Mouse (Mus musculus) hindbrain, embryonic 14.5 days (tissue): ENCODE data around the gene Tbc1d30. TPM values are rescaled to one million over a fixed set of nuclear protein-coding genes. Genes with fewer than 3 reads are reported as not detected.

ENCODE experiments used
- ATAC-seq: fragments of 200-750 bp; cut with Nextera tagmentation; 2 replicates; pipeline ENCODE4 v1.8.0; 2017; ENCODE audit warnings: moderate number of reproducible peaks, mild to moderate bottlenecking, moderate TSS enrichment, moderate library complexity; ENCODE audit not compliant: low FRiP score
- DNase-seq: peaks from one replicate; pipeline ENCODE4 v3.0.0-alpha.2; 2015; ENCODE audit warnings: low spot score
- H3K27ac ChIP-seq: fragments of 300-500 bp; sonication (generic); 2 replicates; pipeline ENCODE4 v1.5.1; 2014; ENCODE audit warnings: mild to moderate bottlenecking, moderate library complexity
- H3K27me3 ChIP-seq: fragments of 300-500 bp; sonication (generic); 2 replicates; pipeline ENCODE4 v1.6.1; 2014; ENCODE audit warnings: mild to moderate bottlenecking, low read length, mixed read lengths; ENCODE audit not compliant: control insufficient read depth, insufficient read depth
- H3K36me3 ChIP-seq: fragments of 300-500 bp; sonication (generic); replicated peaks from 2 replicates; pipeline ENCODE4 v1.6.1; 2014; ENCODE audit not compliant: control insufficient read depth, insufficient read depth
- H3K4me1 ChIP-seq: fragments of 300-500 bp; sonication (generic); replicated peaks from 2 replicates; pipeline ENCODE4 v1.6.1; 2014; ENCODE audit warnings: antibody characterized with exemption, low read length, mixed read lengths; ENCODE audit not compliant: control insufficient read depth, insufficient read depth
- H3K4me2 ChIP-seq: fragments of 300-500 bp; sonication (generic); replicated peaks from 2 replicates; pipeline ENCODE4 v1.6.1; 2014; ENCODE audit warnings: mild to moderate bottlenecking, moderate library complexity
- H3K4me3 ChIP-seq: fragments of 300-500 bp; sonication (generic); replicated peaks from 2 replicates; pipeline ENCODE4 v1.5.1; 2014; ENCODE audit warnings: mild to moderate bottlenecking, low read length
- H3K9ac ChIP-seq: fragments of 300-500 bp; sonication (generic); 2 replicates; pipeline ENCODE4 v1.6.1; 2014
- H3K9me3 ChIP-seq: fragments of 300-500 bp; sonication (generic); 2 replicates; pipeline ENCODE4 v1.6.1; 2016; ENCODE audit warnings: low read length; ENCODE audit not compliant: control insufficient read depth
- whole genome bisulfite sequencing: fragments of 180-500 bp; shearing (Covaris S2); extraction: QIAGEN DNeasy Blood & Tissue Kit; methylation state at CpG from one replicate; pipeline ENCODE4 v1.1.7; 2014; 5-methylcytosine and 5-hydroxymethylcytosine counted together
- polyA plus RNA-seq: library from polyadenylated mRNA; unstranded; fragments of >200 nt; fragmentation: Nextera tagmentation; extraction: Ambion mirVana; gene quantifications from 2 replicates; pipeline ENCODE4 v1.2.1, GENCODE M21; 2014

The Tbc1d30 gene
- polyA plus RNA-seq, 1 experiment from 2014 or later: 24.8 TPM

DNA sequence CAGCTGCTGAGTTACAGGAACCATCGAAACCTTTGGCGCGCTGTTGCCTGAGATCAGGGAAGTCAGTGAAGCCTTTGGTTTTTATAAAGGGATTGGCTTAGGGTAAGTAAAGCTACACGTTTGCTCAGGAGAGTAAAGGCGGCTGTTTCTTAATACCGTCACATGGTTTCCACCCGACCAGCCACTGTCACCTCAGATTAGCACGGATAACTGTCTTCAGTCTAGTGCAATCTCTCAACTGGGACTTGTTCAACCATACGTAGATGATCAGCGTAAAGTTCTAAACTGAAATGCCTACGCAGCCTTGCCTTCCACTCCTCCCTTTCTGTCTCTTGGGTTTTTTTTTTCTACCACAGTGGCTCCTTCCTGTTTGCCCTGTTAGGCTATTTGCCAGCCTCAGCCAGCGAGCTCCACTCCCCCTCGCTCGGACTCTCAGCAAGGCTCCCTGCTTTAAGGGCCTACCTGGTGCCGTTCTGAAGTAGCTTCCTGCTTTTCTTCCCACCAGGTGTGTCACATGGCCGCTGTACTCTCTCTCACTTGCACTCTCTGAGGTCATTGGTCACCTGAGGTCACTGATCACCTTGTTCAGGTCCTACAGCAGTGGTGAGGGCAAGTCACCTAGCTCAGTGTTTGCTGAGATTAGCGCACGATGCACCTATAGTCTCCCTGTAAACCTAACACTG is 17.8 kb upstream of the Tbc1d30 start:
- Histone ChIP-seq H3K36me3 (peaks cover 19% of the 10 kb centered on the region), H3K4me2 (no peak overlapping the region), H3K27ac (no peak overlapping the region), H3K27me3 (no peaks in the 10 kb centered on the region), H3K4me3 (no peak overlapping the region), H3K9ac (no peak overlapping the region), H3K9me3 (no peaks in the 10 kb centered on the region), H3K4me1 (peaks cover 19% of the 10 kb centered on the region)
- 89% methylated on average over 18 of the region's 18 CpGs for WGBS
- ATAC-seq: no peak
- DNase-seq: no peak

DNA sequence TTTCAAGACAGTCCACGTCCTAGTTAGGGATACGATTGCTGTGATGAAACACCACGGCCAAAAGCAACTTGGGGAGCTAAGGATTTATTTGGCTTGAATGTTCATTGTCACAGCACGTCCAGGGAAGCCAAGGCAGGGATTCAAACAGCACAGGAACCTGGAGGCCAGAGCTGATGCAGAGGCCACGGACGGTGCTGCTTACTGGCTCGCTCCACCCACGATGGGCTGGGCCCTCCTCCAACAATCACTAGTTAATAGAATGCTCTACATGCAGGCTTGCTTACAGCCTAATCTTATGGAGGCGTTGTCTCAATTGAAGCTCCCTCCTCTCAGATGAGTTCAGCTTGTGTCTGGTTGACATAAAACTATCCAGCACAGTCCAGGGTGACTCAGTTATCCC is 16.7 kb upstream of the Tbc1d30 start:
- 92% methylated on average over 9 of the region's 9 CpGs for WGBS
- Histone ChIP-seq H3K9ac (no peak overlapping the region), H3K27ac (no peak overlapping the region), H3K9me3 (no peaks in the 10 kb centered on the region), H3K4me2 (no peak overlapping the region), H3K27me3 (no peaks in the 10 kb centered on the region), H3K4me1 (peaks cover 19% of the 10 kb centered on the region), H3K36me3 (peaks cover 9% of the 10 kb centered on the region), H3K4me3 (no peak overlapping the region)
- ATAC-seq: no peak
- no peak for DNase-seq

DNA sequence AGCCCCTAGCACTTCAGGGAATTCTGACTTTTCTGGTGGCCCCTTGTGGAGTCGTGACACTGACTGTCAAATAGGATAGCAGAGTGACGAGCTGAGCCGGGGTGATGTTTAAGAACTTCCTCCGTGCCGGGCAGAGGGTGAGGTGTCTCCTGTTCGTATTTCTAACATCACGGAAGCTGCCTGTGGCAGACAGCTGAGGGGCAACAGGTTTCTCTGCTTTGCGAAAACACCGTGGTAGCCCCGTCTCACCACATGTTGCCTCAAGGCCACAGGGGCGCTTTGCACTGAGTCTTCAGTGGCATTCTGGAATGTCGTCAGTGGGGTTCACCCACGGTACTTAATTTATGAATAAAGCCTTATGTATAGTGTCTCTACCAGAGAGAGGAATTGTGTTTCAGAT is 16.2 kb upstream of the Tbc1d30 start:
- DNase-seq (no peak), ATAC-seq (no peak)
- Histone ChIP-seq H3K9me3 (no peaks in the 10 kb centered on the region), H3K36me3 (peaks cover 9% of the 10 kb centered on the region), H3K4me1 (peaks cover 19% of the 10 kb centered on the region), H3K27ac (no peak overlapping the region), H3K9ac (no peak overlapping the region), H3K4me3 (no peak overlapping the region), H3K4me2 (no peak overlapping the region), H3K27me3 (no peaks in the 10 kb centered on the region)
- WGBS: 85% methylated on average over 13 of the region's 13 CpGs

DNA sequence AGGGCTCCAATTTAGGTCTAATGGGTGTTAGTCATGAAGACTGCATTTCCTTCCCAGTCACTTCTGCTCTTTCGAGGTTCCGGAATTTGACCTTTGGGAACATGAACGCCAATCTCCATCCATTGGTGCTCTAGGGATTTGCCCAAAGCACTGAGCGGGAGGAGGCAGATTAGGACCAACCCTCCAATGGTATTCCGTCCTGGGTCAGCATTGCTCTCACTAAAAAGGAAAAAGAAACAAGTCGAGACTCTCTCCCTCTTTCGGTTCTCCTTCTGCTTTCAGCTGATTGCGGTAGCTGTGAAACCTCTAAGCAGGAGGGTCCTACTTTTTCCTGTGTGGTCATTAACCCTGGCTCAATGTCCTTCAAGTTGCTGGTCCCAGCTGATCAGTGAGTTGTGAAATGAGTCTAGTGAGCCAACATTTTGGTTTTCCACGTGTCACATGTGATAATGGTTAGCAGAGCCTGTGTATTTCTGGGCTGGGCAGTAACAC is 14.7 kb upstream of the Tbc1d30 start:
- Histone ChIP-seq H3K36me3 (no peaks in the 10 kb centered on the region; the same call in 1 of the 2 replicates), H3K4me1 (peaks cover 19% of the 10 kb centered on the region), H3K27me3 (no peaks in the 10 kb centered on the region), H3K9ac (peak overlapping the region; percentile 92), H3K4me3 (peak overlapping the region; percentile 100), H3K9me3 (no peaks in the 10 kb centered on the region), H3K27ac (no peak overlapping the region), H3K4me2 (peak overlapping the region; percentile 76)
- 13% methylated on average over 9 of the region's 9 CpGs for WGBS
- ATAC-seq: no peak
- no peak for DNase-seq

DNA sequence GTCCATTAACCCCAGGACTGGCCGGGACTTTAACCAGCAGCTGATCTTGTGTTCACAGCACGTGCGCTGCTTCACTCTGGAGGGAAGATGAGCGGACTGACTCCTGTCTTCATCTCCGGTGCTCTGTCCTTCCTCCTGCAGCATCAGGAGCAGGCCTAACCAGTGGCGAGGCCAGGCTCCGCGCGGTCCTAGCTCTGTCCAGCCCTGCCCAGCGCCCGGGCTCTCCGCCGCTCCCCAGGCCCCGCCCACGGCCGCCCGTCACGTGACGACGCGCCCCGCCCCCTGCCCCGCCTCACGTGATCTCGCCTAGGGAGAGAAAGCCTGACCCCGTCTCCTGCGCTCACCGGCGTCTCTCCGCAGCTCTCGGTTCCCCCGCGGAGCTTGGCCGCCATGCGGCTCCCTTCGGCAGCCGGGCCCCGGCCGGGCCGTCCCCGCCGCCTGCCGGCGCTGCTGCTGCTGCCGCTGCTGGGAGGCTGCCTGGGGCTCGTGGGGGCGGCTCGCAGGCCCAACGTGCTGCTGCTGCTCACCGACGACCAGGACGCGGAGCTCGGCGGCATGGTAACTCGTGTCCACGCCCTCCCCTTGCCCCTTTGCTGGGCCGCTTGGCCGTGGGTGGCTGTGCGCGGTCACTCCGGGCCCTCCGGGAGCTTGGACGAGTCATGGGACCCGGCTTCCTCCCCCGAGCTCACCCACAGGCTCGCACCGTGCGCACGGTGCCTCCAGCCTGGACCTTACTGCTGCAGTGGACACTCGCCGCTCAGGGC is 13.9 kb upstream of the Tbc1d30 start, which contains the start of gene Gns:
TSS of gene Gns (plus strand) at position 290 of the 764 bp plus-strand sequence.
- peak; percentile 97 for ATAC-seq

DNA sequence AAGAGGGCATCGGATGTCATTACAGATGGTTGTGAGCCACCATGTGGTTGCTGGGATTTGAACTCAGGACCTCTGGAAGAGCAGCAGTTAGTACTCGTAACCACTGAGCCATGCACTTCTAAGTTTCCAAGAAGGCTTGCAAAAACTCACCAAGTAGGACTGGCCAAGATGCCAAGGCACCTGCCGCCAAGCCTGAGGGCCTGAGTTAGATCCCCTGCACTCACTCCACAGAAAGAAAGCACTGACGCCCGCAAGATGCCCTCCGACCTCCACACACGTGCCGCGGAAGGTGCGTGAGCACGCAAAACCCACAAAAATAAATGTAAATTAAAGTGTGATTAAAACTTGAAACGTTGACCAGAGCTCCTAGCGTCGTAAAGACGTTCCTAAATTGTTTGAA is 13.2 kb upstream of the Tbc1d30 start:
- no peak for DNase-seq

More for the DNA sequence above, 13.9 kb upstream of the Tbc1d30 start, which contains the start of gene Gns:
- under 1% methylated on average over 62 of the region's 72 CpGs for WGBS
- H3K9me3 ChIP-seq: no peaks in the 10 kb centered on the region
- H3K36me3 ChIP-seq: no peaks in the 10 kb centered on the region
- H3K4me1 ChIP-seq: peaks cover 19% of the 10 kb centered on the region
- H3K9ac ChIP-seq: peak within 1 kb of the TSS; percentile 92
- peak; percentile 88 for DNase-seq
- H3K27ac ChIP-seq: peak within 1 kb of the TSS; percentile 76
- no peaks in the 10 kb centered on the region for H3K27me3 ChIP-seq
- peak within 1 kb of the TSS; percentile 100 for H3K4me3 ChIP-seq
- H3K4me2 ChIP-seq: peak within 1 kb of the TSS; percentile 76

DNA sequence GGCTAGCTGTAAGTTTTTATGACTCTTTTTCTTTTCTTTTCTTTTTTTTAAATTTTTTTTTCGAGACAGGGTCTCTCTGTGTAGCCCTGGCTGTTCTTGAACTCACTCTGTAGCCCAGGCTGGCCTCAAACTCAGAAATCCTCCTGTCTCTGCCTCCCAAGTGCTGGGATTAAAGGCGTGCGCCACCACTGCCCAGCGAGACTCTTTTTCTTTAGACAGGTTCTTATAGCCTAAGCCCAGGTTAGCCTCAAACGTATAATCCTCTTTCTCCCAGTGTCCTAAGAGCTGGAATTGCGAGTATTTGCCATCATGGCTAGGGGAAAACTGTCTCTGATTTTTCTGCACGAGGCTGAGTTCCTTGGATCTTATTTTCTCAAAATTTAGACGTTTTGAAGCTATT is 12.1 kb upstream of the Tbc1d30 start:
- ATAC-seq (no peak), DNase-seq (no peak)
- Histone ChIP-seq H3K27me3 (no peaks in the 10 kb centered on the region), H3K27ac (no peak overlapping the region), H3K36me3 (no peaks in the 10 kb centered on the region), H3K9ac (no peak overlapping the region), H3K4me1 (peaks cover 19% of the 10 kb centered on the region), H3K4me3 (no peak overlapping the region), H3K9me3 (no peaks in the 10 kb centered on the region), H3K4me2 (no peak overlapping the region)
- 86% methylated on average over 8 of the region's 8 CpGs for WGBS

More for the DNA sequence above, 13.2 kb upstream of the Tbc1d30 start:
- peak overlapping the region; percentile 100 for H3K4me3 ChIP-seq
- H3K4me2 ChIP-seq: peak overlapping the region; percentile 76
- H3K9ac ChIP-seq: peak overlapping the region; percentile 92
- H3K9me3 ChIP-seq: no peaks in the 10 kb centered on the region
- H3K36me3 ChIP-seq: no peaks in the 10 kb centered on the region
- no peaks in the 10 kb centered on the region for H3K27me3 ChIP-seq
- peaks cover 19% of the 10 kb centered on the region for H3K4me1 ChIP-seq
- 29% methylated on average over 15 of the region's 15 CpGs for WGBS
- no peak for ATAC-seq
- peak overlapping the region; percentile 62; the same call in 1 of the 2 replicates for H3K27ac ChIP-seq

DNA sequence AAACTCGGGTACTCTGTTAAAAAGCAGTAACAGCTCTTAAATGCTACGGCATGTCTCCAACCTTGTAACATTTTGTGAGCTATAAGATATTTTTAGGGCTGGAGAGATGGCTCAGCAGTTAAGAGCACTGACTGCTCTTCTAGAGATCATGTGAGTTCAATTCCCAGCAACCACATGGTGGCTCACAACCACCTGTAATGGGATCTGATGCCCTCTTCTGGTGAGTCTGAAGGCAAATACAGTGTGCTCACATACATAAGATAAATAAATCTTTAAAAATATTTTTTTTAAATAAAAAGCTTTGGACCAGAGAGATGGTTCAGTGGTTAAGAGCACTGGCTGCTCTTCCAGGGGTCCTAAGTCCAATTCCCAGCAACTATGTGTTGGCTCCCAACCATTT is 9.3 kb upstream of the Tbc1d30 start:
- 91% methylated on average over 2 of the region's 2 CpGs for WGBS
- ATAC-seq (no peak), DNase-seq (no peak)
- Histone ChIP-seq H3K36me3 (no peaks in the 10 kb centered on the region), H3K27ac (no peak overlapping the region), H3K4me3 (no peak overlapping the region), H3K9me3 (no peaks in the 10 kb centered on the region), H3K9ac (no peak overlapping the region), H3K4me2 (no peak overlapping the region), H3K4me1 (peaks cover 1% of the 10 kb centered on the region; the same call in 1 of the 2 replicates), H3K27me3 (no peaks in the 10 kb centered on the region)

DNA sequence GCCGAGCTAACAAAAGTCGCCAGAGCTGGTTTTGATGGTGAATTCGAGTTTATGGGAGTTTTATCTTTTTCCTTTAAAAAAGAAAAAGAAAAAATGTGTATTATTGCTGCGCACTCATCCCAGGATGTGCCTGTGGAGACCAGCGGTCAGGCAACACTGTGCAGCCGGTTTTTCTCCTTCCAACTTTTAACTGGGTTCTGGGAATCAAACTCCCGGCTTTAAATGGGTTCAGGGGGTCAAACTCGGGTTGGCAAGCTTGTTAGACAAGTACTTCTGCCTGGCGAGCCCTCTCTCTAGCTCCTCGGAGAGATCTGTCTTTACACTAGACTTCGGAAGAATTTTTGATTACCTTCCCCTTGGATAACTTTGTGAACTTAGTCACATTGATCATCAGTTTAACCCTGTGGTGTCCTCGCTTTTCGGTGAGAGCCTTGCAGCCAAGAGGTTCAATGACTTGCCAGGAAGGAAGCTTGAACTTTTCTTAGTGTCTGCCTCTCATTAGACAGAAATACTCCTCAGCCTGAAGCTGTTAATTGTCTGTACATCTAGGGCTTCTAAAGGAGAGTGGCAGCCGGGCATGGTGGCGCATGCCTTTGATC is 713 bp upstream of the Tbc1d30 start:
- Histone ChIP-seq H3K4me2 (peak overlapping the region; percentile 86), H3K9ac (no peak overlapping the region), H3K4me1 (peaks cover 12% of the 10 kb centered on the region), H3K36me3 (no peaks in the 10 kb centered on the region), H3K4me3 (peak overlapping the region; percentile 40), H3K27me3 (peaks cover 49% of the 10 kb centered on the region), H3K27ac (no peak overlapping the region), H3K9me3 (no peaks in the 10 kb centered on the region)
- ATAC-seq: no peak
- no peak for DNase-seq
- WGBS: 41% methylated on average over 15 of the region's 15 CpGs
